Mouse (Mus musculus) stomach, embryonic 16.5 days (tissue): ENCODE results near the gene Rin2. TPM values are rescaled to one million over a fixed set of nuclear protein-coding genes. Genes with fewer than 3 reads are reported as not detected.
A peak's percentile ranks its signal among the peaks of the same experiment; 100 is the strongest.

Source experiments
- ATAC-seq: fragments of 200-750 bp; cut with Nextera tagmentation; 2 replicates; pipeline ENCODE4 v1.8.0; 2017; ENCODE audit warnings: moderate number of reproducible peaks, moderate TSS enrichment; ENCODE audit not compliant: insufficient read depth, low FRiP score
- H3K27ac ChIP-seq: fragments of 300-500 bp; sonication (generic); 2 replicates; pipeline ENCODE4 v1.5.1; 2014; ENCODE audit warnings: low read length
- H3K27me3 ChIP-seq: fragments of 300-500 bp; sonication (generic); 2 replicates; pipeline ENCODE4 v1.6.1; 2014; ENCODE audit warnings: low read length, control low read depth, mixed read lengths; ENCODE audit not compliant: control insufficient read depth, insufficient read depth
- H3K36me3 ChIP-seq: fragments of 300-500 bp; sonication (generic); 2 replicates; pipeline ENCODE4 v1.6.1; 2014; ENCODE audit warnings: low read length; ENCODE audit not compliant: control insufficient read depth, insufficient read depth
- H3K4me1 ChIP-seq: fragments of 300-500 bp; sonication (generic); 2 replicates; pipeline ENCODE4 v1.6.1; 2014; ENCODE audit warnings: low read length, control low read depth, mixed read lengths; ENCODE audit not compliant: control insufficient read depth, insufficient read depth
- H3K4me2 ChIP-seq: fragments of 300-500 bp; sonication (generic); 2 replicates; pipeline ENCODE4 v1.6.1; 2014; ENCODE audit warnings: low read depth, low read length, mixed read lengths
- H3K4me3 ChIP-seq: fragments of 300-500 bp; sonication (generic); replicated peaks from 2 replicates; pipeline ENCODE4 v1.5.1; 2014; ENCODE audit warnings: mild to moderate bottlenecking, low read length
- H3K9ac ChIP-seq: fragments of 300-500 bp; sonication (generic); 2 replicates; pipeline ENCODE4 v1.6.1; 2014; ENCODE audit warnings: low read length
- H3K9me3 ChIP-seq: fragments of 300-500 bp; sonication (generic); replicated peaks from 2 replicates; pipeline ENCODE4 v1.6.1; 2016; ENCODE audit warnings: low read length, control low read depth; ENCODE audit not compliant: control insufficient read depth
- WGBS: fragments of 180-500 bp; shearing (Covaris S2); extraction: QIAGEN DNeasy Blood & Tissue Kit; methylation state at CpG from one replicate; pipeline ENCODE4 v1.1.7; 2014; 5-methylcytosine and 5-hydroxymethylcytosine counted together
- polyA plus RNA-seq: library from polyadenylated mRNA; unstranded; fragments of >200 nt; fragmentation: Nextera tagmentation; extraction: Ambion mirVana; gene quantifications from 2 replicates; pipeline ENCODE4 v1.2.1, GENCODE M21; 2015

The Rin2 gene
- polyA plus RNA-seq, 1 experiment from 2014 or later, result 37.3 TPM

DNA sequence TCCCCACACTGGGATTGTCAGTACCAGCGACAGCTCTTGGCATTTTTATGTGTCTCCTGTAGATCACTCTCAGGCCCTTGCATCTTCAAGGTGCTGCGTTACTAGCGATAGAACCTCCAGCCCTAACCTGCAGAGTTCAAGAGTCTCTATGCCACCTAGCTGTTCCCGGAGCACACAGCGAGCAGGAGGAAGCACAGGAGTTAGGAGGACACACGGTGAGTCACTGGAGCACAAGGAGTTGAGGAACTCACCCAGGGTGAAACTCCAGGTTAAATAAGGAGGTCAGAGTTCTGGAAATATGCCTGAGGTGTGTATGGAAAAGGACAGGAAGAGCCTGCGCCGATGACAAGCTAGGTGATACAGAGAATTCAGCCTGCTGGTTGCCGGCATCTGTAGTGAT is 5.7 kb downstream of the Rin2 start:
- ATAC-seq, result no peak
- Histone ChIP-seq H3K4me1 (peaks cover 38% of the 10 kb centered on the region), H3K36me3 (no peaks in the 10 kb centered on the region), H3K4me2 (no peak overlapping the region), H3K27ac (peak overlapping the region; percentile 54), H3K9me3 (0 out of 2 replicates have a peak, but pooled peaks cover 3% of the 10 kb centered on the region), H3K27me3 (no peaks in the 10 kb centered on the region), H3K4me3 (no peak overlapping the region), H3K9ac (0 out of 2 replicates have a peak overlapping the region, but pooled peaks have one; percentile 8)
- 69% methylated on average over 9 of the region's 9 CpGs for WGBS

- Histone ChIP-seq H3K9ac (no peak overlapping the region), H3K27me3 (no peaks in the 10 kb centered on the region), H3K9me3 (0 out of 2 replicates have a peak, but pooled peaks cover 3% of the 10 kb centered on the region), H3K4me3 (no peak overlapping the region), H3K36me3 (no peaks in the 10 kb centered on the region), H3K4me2 (no peak overlapping the region), H3K4me1 (peaks cover 34% of the 10 kb centered on the region), H3K27ac (peak overlapping the region; percentile 54; the same call in 1 of the 2 replicates)
- ATAC-seq, result no peak
- WGBS, result 51% methylated on average over 4 of the region's 4 CpGs
These were observed 6.6 kb downstream of the Rin2 start for GRCm38 (mm10) chr2:145681626-145682025.

- 39% methylated on average over 3 of the region's 3 CpGs for WGBS
These were observed 7.9 kb downstream of the Rin2 start for GRCm38 (mm10) chr2:145682924-145683323.

GRCm38 (mm10) chr2:145683536-145683935 is 8.5 kb downstream of the Rin2 start:
- no peaks in the 10 kb centered on the region for H3K36me3 ChIP-seq
- peaks cover 34% of the 10 kb centered on the region for H3K4me1 ChIP-seq
- ATAC-seq, result 0 out of 2 replicates have a peak, but pooled peaks have one; percentile 31
- H3K4me3 ChIP-seq, result no peak overlapping the region
- WGBS, result 50% methylated on average over 3 of the region's 3 CpGs
- H3K27ac ChIP-seq, result 0 out of 2 replicates have a peak overlapping the region, but pooled peaks have one; percentile 33
- no peaks in the 10 kb centered on the region for H3K9me3 ChIP-seq
- H3K4me2 ChIP-seq, result no peak overlapping the region
- H3K27me3 ChIP-seq, result no peaks in the 10 kb centered on the region
- H3K9ac ChIP-seq, result no peak overlapping the region

More at GRCm38 (mm10) chr2:145682924-145683323, 7.9 kb downstream of the Rin2 start:
- Histone ChIP-seq H3K4me1 (peaks cover 34% of the 10 kb centered on the region), H3K9ac (no peak overlapping the region), H3K27ac (peak overlapping the region; percentile 33; the same call in 1 of the 2 replicates), H3K4me3 (no peak overlapping the region), H3K36me3 (no peaks in the 10 kb centered on the region), H3K27me3 (no peaks in the 10 kb centered on the region), H3K9me3 (no peaks in the 10 kb centered on the region), H3K4me2 (no peak overlapping the region)
- no peak for ATAC-seq

GRCm38 (mm10) chr2:145684151-145684550 is 9.1 kb downstream of the Rin2 start:
- Histone ChIP-seq H3K4me2 (no peak overlapping the region), H3K9ac (no peak overlapping the region), H3K27ac (0 out of 2 replicates have a peak overlapping the region, but pooled peaks have one; percentile 33), H3K36me3 (no peaks in the 10 kb centered on the region), H3K4me3 (no peak overlapping the region), H3K9me3 (no peaks in the 10 kb centered on the region), H3K27me3 (no peaks in the 10 kb centered on the region), H3K4me1 (peaks cover 34% of the 10 kb centered on the region)
- 57% methylated on average over 1 of the region's 1 CpGs for WGBS
- no peak for ATAC-seq

- Histone ChIP-seq H3K36me3 (no peaks in the 10 kb centered on the region), H3K9me3 (no peaks in the 10 kb centered on the region), H3K4me3 (no peak overlapping the region), H3K27me3 (no peaks in the 10 kb centered on the region), H3K27ac (no peak overlapping the region), H3K4me2 (no peak overlapping the region), H3K4me1 (peaks cover 34% of the 10 kb centered on the region), H3K9ac (no peak overlapping the region)
- WGBS, result 64% methylated on average over 8 of the region's 8 CpGs
- ATAC-seq, result no peak
These were observed 9.9 kb downstream of the Rin2 start for GRCm38 (mm10) chr2:145684891-145685290.

GRCm38 (mm10) chr2:145686017-145686416 is 11.0 kb downstream of the Rin2 start:
- no peak overlapping the region for H3K4me2 ChIP-seq
- ATAC-seq, result no peak
- 79% methylated on average over 4 of the region's 4 CpGs for WGBS
- H3K27me3 ChIP-seq, result no peaks in the 10 kb centered on the region
- H3K4me1 ChIP-seq, result peaks cover 24% of the 10 kb centered on the region
- no peak overlapping the region for H3K4me3 ChIP-seq
- no peak overlapping the region for H3K27ac ChIP-seq
- no peaks in the 10 kb centered on the region for H3K36me3 ChIP-seq
- H3K9me3 ChIP-seq, result no peaks in the 10 kb centered on the region
- no peak overlapping the region for H3K9ac ChIP-seq

GRCm38 (mm10) chr2:145691367-145692009 is 16.5 kb downstream of the Rin2 start:
- WGBS, result 77% methylated on average over 10 of the region's 10 CpGs
- Histone ChIP-seq H3K27ac (no peak overlapping the region), H3K4me1 (peaks cover 2% of the 10 kb centered on the region; the same call in 1 of the 2 replicates), H3K36me3 (no peaks in the 10 kb centered on the region), H3K4me2 (no peak overlapping the region), H3K9ac (no peak overlapping the region), H3K4me3 (no peak overlapping the region), H3K27me3 (no peaks in the 10 kb centered on the region), H3K9me3 (no peaks in the 10 kb centered on the region)
- no peak for ATAC-seq

DNA sequence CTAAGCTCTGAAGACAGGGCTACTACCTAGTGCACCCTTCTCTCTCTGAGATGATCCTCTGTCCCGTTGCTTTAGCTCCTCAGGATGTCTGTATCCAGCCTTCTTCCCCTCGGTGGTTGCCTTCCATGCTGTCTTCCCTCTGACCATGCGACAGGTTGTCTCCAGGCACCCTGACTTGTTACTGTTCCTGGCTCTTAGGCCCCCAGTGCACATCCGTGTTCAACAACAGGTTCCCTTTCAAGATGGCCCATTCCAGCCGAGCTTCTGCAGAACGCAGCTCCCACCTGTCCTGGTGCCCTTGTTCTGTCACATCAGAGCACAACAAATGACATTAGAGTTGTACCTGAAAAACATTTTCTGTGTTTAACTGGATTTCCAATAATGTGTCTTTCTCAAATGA is 22.1 kb downstream of the Rin2 start:
- H3K4me1 ChIP-seq, result 0 out of 2 replicates have a peak, but pooled peaks cover 2% of the 10 kb centered on the region
- H3K36me3 ChIP-seq, result no peaks in the 10 kb centered on the region
- 85% methylated on average over 6 of the region's 6 CpGs for WGBS
- H3K27ac ChIP-seq, result no peak overlapping the region
- H3K4me3 ChIP-seq, result no peak overlapping the region
- H3K9ac ChIP-seq, result no peak overlapping the region
- no peak overlapping the region for H3K4me2 ChIP-seq
- H3K27me3 ChIP-seq, result no peaks in the 10 kb centered on the region
- H3K9me3 ChIP-seq, result no peaks in the 10 kb centered on the region
- ATAC-seq, result no peak
